Mouse (Mus musculus) intestine, postnatal 0 days (tissue): ENCODE data around the gene Rasip1. TPM values are rescaled to one million over a fixed set of nuclear protein-coding genes. Genes with fewer than 3 reads are reported as not detected.
A peak's percentile ranks its signal among the peaks of the same experiment; 100 is the strongest.

Experiments used
- ATAC-seq: fragments of 200-750 bp; cut with Nextera tagmentation; 2 replicates; pipeline ENCODE4 v1.8.0; 2017; ENCODE audit warnings: mild to moderate bottlenecking, moderate TSS enrichment, moderate library complexity
- H3K27ac ChIP-seq: fragments of 300-500 bp; sonication (generic); 2 replicates; pipeline ENCODE4 v1.5.1; 2014; ENCODE audit warnings: mild to moderate bottlenecking, low read depth, low read length, moderate library complexity
- H3K27me3 ChIP-seq: fragments of 300-500 bp; sonication (generic); replicated peaks from 2 replicates; pipeline ENCODE4 v1.6.1; 2014; ENCODE audit warnings: low read length, mixed read lengths; ENCODE audit not compliant: control insufficient read depth, insufficient read depth
- H3K36me3 ChIP-seq: fragments of 300-500 bp; sonication (generic); 2 replicates; pipeline ENCODE4 v1.6.1; 2014; ENCODE audit warnings: mild to moderate bottlenecking, moderate library complexity; ENCODE audit not compliant: control insufficient read depth, insufficient read depth
- H3K4me1 ChIP-seq: fragments of 300-500 bp; sonication (generic); replicated peaks from 2 replicates; pipeline ENCODE4 v1.6.1; 2014; ENCODE audit warnings: antibody characterized with exemption, low read length, mixed read lengths; ENCODE audit not compliant: control insufficient read depth, insufficient read depth
- H3K4me2 ChIP-seq: fragments of 300-500 bp; sonication (generic); replicated peaks from 2 replicates; pipeline ENCODE4 v1.6.1; 2014; ENCODE audit warnings: low read depth, mild to moderate bottlenecking, moderate library complexity
- H3K4me3 ChIP-seq: fragments of 300-500 bp; sonication (generic); 2 replicates; pipeline ENCODE4 v1.5.1; 2014; ENCODE audit warnings: low read depth, low read length
- H3K9ac ChIP-seq: fragments of 300-500 bp; sonication (generic); 2 replicates; pipeline ENCODE4 v1.6.1; 2014; ENCODE audit warnings: mild to moderate bottlenecking, low read depth, low read length
- H3K9me3 ChIP-seq: fragments of 300-500 bp; sonication (generic); 2 replicates; pipeline ENCODE4 v1.6.1; 2016; ENCODE audit warnings: mixed run types; ENCODE audit not compliant: control insufficient read depth
- CTCF ChIP-seq: sonication (generic); IDR thresholded peaks from 2 replicates; pipeline ENCODE4 v1.5.1; 2016; ENCODE audit warnings: low read depth, mild to moderate bottlenecking, control low read depth, antibody characterized with exemption, moderate library complexity
- WGBS: fragments of 180-500 bp; shearing (Covaris S2); extraction: QIAGEN DNeasy Blood & Tissue Kit; methylation state at CpG from one replicate; pipeline ENCODE4 v1.1.7; 2014; 5-methylcytosine and 5-hydroxymethylcytosine counted together
- polyA plus RNA-seq: library from polyadenylated mRNA; unstranded; fragments of >200 nt; fragmentation: Nextera tagmentation; extraction: Ambion mirVana; gene quantifications from 2 replicates; pipeline ENCODE4 v1.2.1, GENCODE M21; 2015

The Rasip1 gene
- polyA plus RNA-seq, 1 experiment from 2014 or later = 6.1 TPM

GRCm38 (mm10) chr7:45628364-45629294 is 1.3 kb downstream of the Rasip1 start:
- Histone ChIP-seq H3K4me3 (peak overlapping the region; percentile 44), H3K9me3 (no peaks in the 10 kb centered on the region), H3K27me3 (peaks cover 73% of the 10 kb centered on the region), H3K4me1 (no peaks in the 10 kb centered on the region; the same call in 1 of the 2 replicates), H3K9ac (peak overlapping the region; percentile 51), H3K27ac (peak overlapping the region; percentile 28; the same call in 1 of the 2 replicates), H3K36me3 (no peaks in the 10 kb centered on the region), H3K4me2 (peak overlapping the region; percentile 78)
- 2% methylated on average over 99 of the region's 105 CpGs for WGBS
- TF ChIP-seq CTCF = peak; percentile 94
- ATAC-seq = peak; percentile 79

GRCm38 (mm10) chr7:45630064-45630907 is 3.0 kb downstream of the Rasip1 start:
- ATAC-seq = no peak

GRCm38 (mm10) chr7:45632499-45632898 is 5.2 kb downstream of the Rasip1 start:
- ATAC-seq = no peak
- WGBS = 44% methylated on average over 35 of the region's 35 CpGs
- peak; percentile 52 for TF ChIP-seq CTCF
- peaks cover 62% of the 10 kb centered on the region for H3K27me3 ChIP-seq
- 0 out of 2 replicates have a peak, but pooled peaks cover 2% of the 10 kb centered on the region for H3K36me3 ChIP-seq
- H3K9ac ChIP-seq = no peak overlapping the region
- H3K4me1 ChIP-seq = no peaks in the 10 kb centered on the region; the same call in 1 of the 2 replicates
- H3K4me3 ChIP-seq = no peak overlapping the region; the same call in 1 of the 2 replicates
- no peaks in the 10 kb centered on the region for H3K9me3 ChIP-seq
- H3K27ac ChIP-seq = no peak overlapping the region
- H3K4me2 ChIP-seq = peak overlapping the region; percentile 30; the same call in 1 of the 2 replicates

More at GRCm38 (mm10) chr7:45630064-45630907, 3.0 kb downstream of the Rasip1 start:
- TF ChIP-seq CTCF = no peak
- no peak overlapping the region for H3K4me3 ChIP-seq
- 82% methylated on average over 23 of the region's 23 CpGs for WGBS
- no peak overlapping the region for H3K9ac ChIP-seq
- peaks cover 79% of the 10 kb centered on the region for H3K27me3 ChIP-seq
- no peaks in the 10 kb centered on the region for H3K9me3 ChIP-seq
- no peak overlapping the region for H3K27ac ChIP-seq
- H3K4me2 ChIP-seq = no peak overlapping the region
- no peaks in the 10 kb centered on the region for H3K36me3 ChIP-seq
- H3K4me1 ChIP-seq = no peaks in the 10 kb centered on the region; the same call in 1 of the 2 replicates

- TF ChIP-seq CTCF = no peak
- no peak overlapping the region for H3K4me3 ChIP-seq
- H3K27me3 ChIP-seq = peaks cover 50% of the 10 kb centered on the region
- no peak for ATAC-seq
- no peak overlapping the region for H3K9ac ChIP-seq
- 82% methylated on average over 11 of the region's 11 CpGs for WGBS
- no peaks in the 10 kb centered on the region for H3K9me3 ChIP-seq
- H3K4me2 ChIP-seq = no peak overlapping the region
- no peak overlapping the region for H3K27ac ChIP-seq
- no peaks in the 10 kb centered on the region for H3K4me1 ChIP-seq
- 0 out of 2 replicates have a peak, but pooled peaks cover 2% of the 10 kb centered on the region for H3K36me3 ChIP-seq
Observed at GRCm38 (mm10) chr7:45634946-45635681, 7.8 kb downstream of the Rasip1 start.

- H3K27ac ChIP-seq = no peak overlapping the region; the same call in none of the 2 replicates
- no peak overlapping the region for H3K4me3 ChIP-seq
- H3K4me2 ChIP-seq = no peak overlapping the region
- ATAC-seq = no peak
- peaks cover 46% of the 10 kb centered on the region for H3K27me3 ChIP-seq
- H3K36me3 ChIP-seq = 0 out of 2 replicates have a peak, but pooled peaks cover 2% of the 10 kb centered on the region
- no peaks in the 10 kb centered on the region for H3K9me3 ChIP-seq
- H3K9ac ChIP-seq = no peak overlapping the region
- 74% methylated on average over 15 of the region's 15 CpGs for whole genome bisulfite sequencing
- no peaks in the 10 kb centered on the region for H3K4me1 ChIP-seq
- no peak for TF ChIP-seq CTCF
Observed at GRCm38 (mm10) chr7:45635711-45636688, 8.7 kb downstream of the Rasip1 start.
